Mouse (Mus musculus) hindbrain, embryonic 14.5 days (tissue): ENCODE measurements around the gene Cct2. TPM values are rescaled to one million over a fixed set of nuclear protein-coding genes. Genes with fewer than 3 reads are reported as not detected.
"Not testable (repeated sequence)": the region's sequence is repeated elsewhere in the genome, so short reads cannot be mapped to it uniquely, and the experiment has no call there.

ENCODE experiments used
- ATAC-seq: fragments of 200-750 bp; cut with Nextera tagmentation; 2 replicates; pipeline ENCODE4 v1.8.0; 2017; ENCODE audit warnings: moderate number of reproducible peaks, mild to moderate bottlenecking, moderate TSS enrichment, moderate library complexity; ENCODE audit not compliant: low FRiP score
- DNase-seq: peaks from one replicate; pipeline ENCODE4 v3.0.0-alpha.2; 2015; ENCODE audit warnings: low spot score
- H3K27ac ChIP-seq: fragments of 300-500 bp; sonication (generic); 2 replicates; pipeline ENCODE4 v1.5.1; 2014; ENCODE audit warnings: mild to moderate bottlenecking, moderate library complexity
- H3K27me3 ChIP-seq: fragments of 300-500 bp; sonication (generic); 2 replicates; pipeline ENCODE4 v1.6.1; 2014; ENCODE audit warnings: mild to moderate bottlenecking, low read length, mixed read lengths; ENCODE audit not compliant: control insufficient read depth, insufficient read depth
- H3K36me3 ChIP-seq: fragments of 300-500 bp; sonication (generic); replicated peaks from 2 replicates; pipeline ENCODE4 v1.6.1; 2014; ENCODE audit not compliant: control insufficient read depth, insufficient read depth
- H3K4me1 ChIP-seq: fragments of 300-500 bp; sonication (generic); replicated peaks from 2 replicates; pipeline ENCODE4 v1.6.1; 2014; ENCODE audit warnings: antibody characterized with exemption, low read length, mixed read lengths; ENCODE audit not compliant: control insufficient read depth, insufficient read depth
- H3K4me2 ChIP-seq: fragments of 300-500 bp; sonication (generic); replicated peaks from 2 replicates; pipeline ENCODE4 v1.6.1; 2014; ENCODE audit warnings: mild to moderate bottlenecking, moderate library complexity
- H3K4me3 ChIP-seq: fragments of 300-500 bp; sonication (generic); replicated peaks from 2 replicates; pipeline ENCODE4 v1.5.1; 2014; ENCODE audit warnings: mild to moderate bottlenecking, low read length
- H3K9ac ChIP-seq: fragments of 300-500 bp; sonication (generic); 2 replicates; pipeline ENCODE4 v1.6.1; 2014
- H3K9me3 ChIP-seq: fragments of 300-500 bp; sonication (generic); 2 replicates; pipeline ENCODE4 v1.6.1; 2016; ENCODE audit warnings: low read length; ENCODE audit not compliant: control insufficient read depth
- WGBS: fragments of 180-500 bp; shearing (Covaris S2); extraction: QIAGEN DNeasy Blood & Tissue Kit; methylation state at CpG from one replicate; pipeline ENCODE4 v1.1.7; 2014; 5-methylcytosine and 5-hydroxymethylcytosine counted together
- polyA plus RNA-seq: library from polyadenylated mRNA; unstranded; fragments of >200 nt; fragmentation: Nextera tagmentation; extraction: Ambion mirVana; gene quantifications from 2 replicates; pipeline ENCODE4 v1.2.1, GENCODE M21; 2014

Cct2 gene
- polyA plus RNA-seq, 1 experiment from 2014 or later, result 281 TPM

GRCm38 (mm10) chr10:117069109-117069508, 5.5 kb upstream of the Cct2 start:
- H3K27me3 ChIP-seq, result no peaks in the 10 kb centered on the region; the same call in 1 of the 2 replicates
- H3K9me3 ChIP-seq, result no peaks in the 10 kb centered on the region
- H3K4me2 ChIP-seq, result no peak overlapping the region
- no peaks in the 10 kb centered on the region for H3K4me1 ChIP-seq
- ATAC-seq (no peak), DNase-seq (no peak)
- 98% methylated on average over 3 of the region's 3 CpGs for WGBS
- H3K36me3 ChIP-seq, result peaks cover 29% of the 10 kb centered on the region
- H3K4me3 ChIP-seq, result no peak overlapping the region
- no peak overlapping the region for H3K9ac ChIP-seq
- H3K27ac ChIP-seq, result no peak overlapping the region

GRCm38 (mm10) chr10:117064076-117064475, 462 bp upstream of the Cct2 start:
- Histone ChIP-seq H3K4me3 (peak overlapping the region; percentile 84), H3K4me1 (peaks cover 7% of the 10 kb centered on the region), H3K36me3 (peaks cover 31% of the 10 kb centered on the region), H3K27ac (peak overlapping the region; percentile 78), H3K27me3 (no peaks in the 10 kb centered on the region), H3K9me3 (no peaks in the 10 kb centered on the region), H3K4me2 (peak overlapping the region; percentile 49), H3K9ac (peak overlapping the region; percentile 49; the same call in 1 of the 2 replicates)
- WGBS, result 7% methylated on average over 7 of the region's 7 CpGs
- no peak for DNase-seq
- peak; percentile 42 for ATAC-seq

- Histone ChIP-seq H3K36me3 (peaks cover 43% of the 10 kb centered on the region), H3K27ac (peak overlapping the region; percentile 79; the same call in 1 of the 2 replicates)
- WGBS, result 4% methylated on average over 15 of the region's 15 CpGs
These were observed 740 bp downstream of the Cct2 start for GRCm38 (mm10) chr10:117062894-117063253.

GRCm38 (mm10) chr10:117055668-117056067, 7.9 kb downstream of the Cct2 start:
- 94% methylated on average over 4 of the region's 4 CpGs for WGBS
- no peak overlapping the region for H3K4me2 ChIP-seq
- H3K9me3 ChIP-seq, result no peaks in the 10 kb centered on the region
- ATAC-seq (no peak), DNase-seq (no peak)
- H3K27me3 ChIP-seq, result no peaks in the 10 kb centered on the region
- no peaks in the 10 kb centered on the region for H3K4me1 ChIP-seq
- no peak overlapping the region for H3K9ac ChIP-seq
- H3K4me3 ChIP-seq, result no peak overlapping the region
- peaks cover 99% of the 10 kb centered on the region for H3K36me3 ChIP-seq
- H3K27ac ChIP-seq, result no peak overlapping the region

More at GRCm38 (mm10) chr10:117062894-117063253, 740 bp downstream of the Cct2 start:
- ATAC-seq (no peak), DNase-seq (no peak)
- Histone ChIP-seq H3K9ac (peak overlapping the region; percentile 76), H3K9me3 (no peaks in the 10 kb centered on the region), H3K4me3 (peak overlapping the region; percentile 84), H3K4me1 (peaks cover 7% of the 10 kb centered on the region), H3K4me2 (peak overlapping the region; percentile 79), H3K27me3 (no peaks in the 10 kb centered on the region)

GRCm38 (mm10) chr10:117049961-117050597, 13.5 kb downstream of the Cct2 start:
- Histone ChIP-seq H3K9me3 (no peaks in the 10 kb centered on the region), H3K4me1 (0 out of 2 replicates have a peak, but pooled peaks cover 4% of the 10 kb centered on the region), H3K27ac (no peak overlapping the region), H3K36me3 (peaks cover 55% of the 10 kb centered on the region), H3K4me3 (no peak overlapping the region), H3K27me3 (no peaks in the 10 kb centered on the region), H3K9ac (no peak overlapping the region), H3K4me2 (no peak overlapping the region)
- WGBS, result 83% methylated on average over 4 of the region's 4 CpGs
- no peak for DNase-seq
- no peak for ATAC-seq

- H3K9me3 ChIP-seq, result no peaks in the 10 kb centered on the region
- WGBS, result 76% methylated on average over 4 of the region's 4 CpGs
- H3K4me1 ChIP-seq, result 0 out of 2 replicates have a peak, but pooled peaks cover 4% of the 10 kb centered on the region
- no peak overlapping the region for H3K4me2 ChIP-seq
- no peak overlapping the region for H3K4me3 ChIP-seq
- H3K27ac ChIP-seq, result no peak overlapping the region
- no peaks in the 10 kb centered on the region for H3K27me3 ChIP-seq
- peaks cover 47% of the 10 kb centered on the region for H3K36me3 ChIP-seq
- no peak overlapping the region for H3K9ac ChIP-seq
- ATAC-seq (no peak), DNase-seq (no peak)
These were observed 14.4 kb downstream of the Cct2 start for GRCm38 (mm10) chr10:117049253-117049652.

- Histone ChIP-seq H3K4me2 (peak within 1 kb of the TSS; percentile 34), H3K9ac (0 out of 2 replicates have a peak within 1 kb of the TSS, but pooled peaks have one; percentile 24), H3K27ac (no peak within 1 kb of the TSS), H3K4me3 (0 out of 2 replicates have a peak within 1 kb of the TSS, but pooled peaks have one; percentile 6), H3K36me3 (peaks cover 9% of the 10 kb centered on the region), H3K4me1 (0 out of 2 replicates have a peak, but pooled peaks cover 4% of the 10 kb centered on the region), H3K9me3 (no peaks in the 10 kb centered on the region), H3K27me3 (no peaks in the 10 kb centered on the region)
- ATAC-seq, result no peak
- WGBS, result 42% methylated on average over 40 of the region's 40 CpGs
- DNase-seq, result no peak
These were observed 18.2 kb downstream of the Cct2 start, which contains the start of gene Lrrc10 for GRCm38 (mm10) chr10:117045175-117046056. TSS of gene Lrrc10 (plus strand) at chr10:117045341.

GRCm38 (mm10) chr10:117043497-117044166, 20.0 kb downstream of the Cct2 start:
- 68% methylated on average over 13 of the region's 16 CpGs for WGBS
- not testable (repeated sequence) for H3K4me1 ChIP-seq, H3K27me3 ChIP-seq, H3K27ac ChIP-seq, H3K9ac ChIP-seq, H3K9me3 ChIP-seq, H3K4me2 ChIP-seq, H3K36me3 ChIP-seq, DNase-seq, ATAC-seq, H3K4me3 ChIP-seq

- no peak overlapping the region for H3K9ac ChIP-seq
- H3K27me3 ChIP-seq, result no peaks in the 10 kb centered on the region
- no peaks in the 10 kb centered on the region for H3K9me3 ChIP-seq
- no peak overlapping the region for H3K4me3 ChIP-seq
- no peak for ATAC-seq
- no peaks in the 10 kb centered on the region for H3K36me3 ChIP-seq
- no peak overlapping the region for H3K4me2 ChIP-seq
- DNase-seq, result no peak
- 0 out of 2 replicates have a peak, but pooled peaks cover 4% of the 10 kb centered on the region for H3K4me1 ChIP-seq
- H3K27ac ChIP-seq, result no peak overlapping the region
- WGBS, result 86% methylated on average over 14 of the region's 14 CpGs
These were observed 21.3 kb downstream of the Cct2 start for GRCm38 (mm10) chr10:117042295-117042694.
